Mouse (Mus musculus): ENCODE results near the gene Lmtk3. TPM values are rescaled to one million over a fixed set of nuclear protein-coding genes. Genes with fewer than 3 reads are reported as not detected.
A peak's percentile ranks its signal among the peaks of the same experiment; 100 is the strongest.

The Lmtk3 gene
- polyA plus RNA-seq, 2 experiments from 2014 or later = not detected

GRCm38 (mm10) chr7:45809276-45810075 is 25.9 kb downstream of the Lmtk3 start:
- no peak for ATAC-seq

GRCm38 (mm10) chr7:45812921-45813320 is 29.4 kb downstream of the Lmtk3 start:
- ATAC-seq = no peak

- ATAC-seq = peak; percentile 95
These were observed 30.5 kb downstream of the Lmtk3 start, which contains the start of gene Cyth2 for GRCm38 (mm10) chr7:45813787-45814779. Gene Cyth2 (minus strand): TSS chr7:45814581.

- no peak for ATAC-seq
These were observed 31.3 kb downstream of the Lmtk3 start for GRCm38 (mm10) chr7:45814841-45815240.

- no peak for ATAC-seq
These were observed 31.9 kb downstream of the Lmtk3 start for GRCm38 (mm10) chr7:45815323-45815983.

GRCm38 (mm10) chr7:45815984-45816351 is 32.4 kb downstream of the Lmtk3 start:
- no peak for ATAC-seq

- ATAC-seq = no peak
These were observed 36.3 kb downstream of the Lmtk3 start for GRCm38 (mm10) chr7:45819843-45820242.

GRCm38 (mm10) chr7:45820913-45821312 is 37.4 kb downstream of the Lmtk3 start:
- ATAC-seq = no peak

GRCm38 (mm10) chr7:45824598-45824997 is 41.1 kb downstream of the Lmtk3 start, which contains the start of gene Kcnj14:
Gene Kcnj14 (minus strand): TSS chr7:45824782.
- no peak for ATAC-seq

- no peak for ATAC-seq
These were observed 43.1 kb downstream of the Lmtk3 start for GRCm38 (mm10) chr7:45826631-45827030.

- peak; percentile 100 for ATAC-seq
These were observed 47.0 kb downstream of the Lmtk3 start, which contains the start of gene Grwd1 for GRCm38 (mm10) chr7:45830427-45831127. Gene Grwd1 (minus strand): TSS chr7:45830944.

- no peak for ATAC-seq
These were observed 47.6 kb downstream of the Lmtk3 start for GRCm38 (mm10) chr7:45831128-45831525.

- ATAC-seq = no peak
These were observed 48.9 kb downstream of the Lmtk3 start for GRCm38 (mm10) chr7:45832428-45832827.

GRCm38 (mm10) chr7:45833148-45833790 is 49.7 kb downstream of the Lmtk3 start:
- ATAC-seq = no peak

- no peak for ATAC-seq
These were observed 50.4 kb downstream of the Lmtk3 start for GRCm38 (mm10) chr7:45833924-45834323.

- no peak for ATAC-seq
These were observed 59.6 kb downstream of the Lmtk3 start for GRCm38 (mm10) chr7:45842950-45843744.

GRCm38 (mm10) chr7:45848447-45849027 is 65.0 kb downstream of the Lmtk3 start:
- ATAC-seq = no peak

- no peak for ATAC-seq
These were observed 67.1 kb downstream of the Lmtk3 start for GRCm38 (mm10) chr7:45850661-45851060.

GRCm38 (mm10) chr7:45853089-45853488 is 69.6 kb downstream of the Lmtk3 start:
- no peak for ATAC-seq
